Mouse (Mus musculus) midbrain, embryonic 12.5 days (tissue): ENCODE results near the gene Psmc1. TPM values are rescaled to one million over a fixed set of nuclear protein-coding genes. Genes with fewer than 3 reads are reported as not detected.
A peak's percentile ranks its signal among the peaks of the same experiment; 100 is the strongest.

Source experiments
- ATAC-seq: fragments of 200-750 bp; cut with Nextera tagmentation; 2 replicates; pipeline ENCODE4 v1.8.0; 2017; ENCODE audit warnings: low read depth, moderate TSS enrichment, moderate library complexity; ENCODE audit not compliant: low FRiP score
- H3K27ac ChIP-seq: fragments of 300-500 bp; sonication (generic); replicated peaks from 2 replicates; pipeline ENCODE4 v1.5.1; 2016; ENCODE audit warnings: mild to moderate bottlenecking
- H3K27me3 ChIP-seq: fragments of 300-500 bp; sonication (generic); 2 replicates; pipeline ENCODE4 v1.6.1; 2016; ENCODE audit warnings: mild to moderate bottlenecking
- H3K36me3 ChIP-seq: fragments of 300-500 bp; sonication (generic); 2 replicates; pipeline ENCODE4 v1.6.1; 2016
- H3K4me1 ChIP-seq: fragments of 300-500 bp; sonication (generic); 2 replicates; pipeline ENCODE4 v1.6.1; 2016
- H3K4me2 ChIP-seq: fragments of 300-500 bp; sonication (generic); replicated peaks from 2 replicates; pipeline ENCODE4 v1.6.1; 2016; ENCODE audit warnings: mild to moderate bottlenecking, moderate library complexity
- H3K4me3 ChIP-seq: fragments of 300-500 bp; sonication (generic); 2 replicates; pipeline ENCODE4 v1.5.1; 2016; ENCODE audit warnings: mild to moderate bottlenecking
- H3K9ac ChIP-seq: fragments of 300-500 bp; sonication (generic); replicated peaks from 2 replicates; pipeline ENCODE4 v1.6.1; 2016; ENCODE audit warnings: mild to moderate bottlenecking, moderate library complexity
- H3K9me3 ChIP-seq: fragments of 300-500 bp; sonication (generic); 2 replicates; pipeline ENCODE4 v1.6.1; 2016; ENCODE audit warnings: mild to moderate bottlenecking
- WGBS: fragments of 180-500 bp; shearing (Covaris S2); methylation state at CpG from one replicate; pipeline ENCODE4 v1.1.7; 2016; 5-methylcytosine and 5-hydroxymethylcytosine counted together
- polyA plus RNA-seq: library from polyadenylated mRNA; unstranded; fragments of >200 nt; fragmentation: Nextera tagmentation; extraction: Ambion mirVana; gene quantifications from 2 replicates; pipeline ENCODE4 v1.2.1, GENCODE M21; 2016

Psmc1 gene
- polyA plus RNA-seq, 1 experiment from 2014 or later, result 328 TPM

- Histone ChIP-seq H3K4me3 (peak within 1 kb of the TSS; percentile 54), H3K36me3 (no peaks in the 10 kb centered on the region), H3K27ac (peak within 1 kb of the TSS; percentile 12), H3K9me3 (no peaks in the 10 kb centered on the region), H3K27me3 (no peaks in the 10 kb centered on the region), H3K9ac (peak within 1 kb of the TSS; percentile 63), H3K4me1 (peaks cover 3% of the 10 kb centered on the region), H3K4me2 (peak within 1 kb of the TSS; percentile 67)
- ATAC-seq, result peak; percentile 100
- WGBS, result under 1% methylated on average over 26 of the region's 26 CpGs
These were observed 49.5 kb downstream of the Psmc1 start, which contains the start of gene Nrde2 for GRCm38 (mm10) chr12:100159261-100159975. Nrde2 (minus strand) TSS chr12:100159653.

DNA sequence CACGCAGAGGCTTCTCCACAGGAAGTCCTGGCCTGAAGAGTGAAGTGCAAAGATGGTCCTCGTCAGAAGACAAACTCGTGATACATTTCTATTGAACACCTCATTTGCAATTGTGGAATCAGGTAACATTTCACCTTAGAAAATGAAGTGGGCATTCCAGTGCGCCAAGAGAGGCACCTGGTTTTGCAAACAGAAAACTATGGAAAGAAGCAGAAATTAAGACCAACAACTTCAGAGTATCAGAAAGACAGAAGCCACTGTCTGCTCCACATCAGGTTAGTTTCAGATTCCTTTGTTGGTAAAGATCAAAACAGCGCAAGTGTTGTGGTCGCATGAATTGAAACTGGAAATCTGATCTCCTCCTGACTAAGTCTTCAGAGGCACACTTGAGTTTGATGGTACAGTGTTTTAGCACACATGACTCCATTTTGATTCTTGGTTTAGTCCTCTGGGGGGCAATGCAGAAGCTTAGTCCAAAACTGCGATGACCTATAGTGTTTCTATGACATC is 55.1 kb downstream of the Psmc1 start:
- no peak overlapping the region for H3K4me3 ChIP-seq
- H3K9ac ChIP-seq, result no peak overlapping the region
- H3K27me3 ChIP-seq, result no peaks in the 10 kb centered on the region
- H3K27ac ChIP-seq, result no peak overlapping the region
- WGBS, result 78% methylated on average over 7 of the region's 7 CpGs
- no peaks in the 10 kb centered on the region for H3K36me3 ChIP-seq
- no peaks in the 10 kb centered on the region for H3K9me3 ChIP-seq
- peaks cover 13% of the 10 kb centered on the region for H3K4me1 ChIP-seq
- no peak for ATAC-seq
- no peak overlapping the region for H3K4me2 ChIP-seq

GRCm38 (mm10) chr12:100166177-100166576 is 56.2 kb downstream of the Psmc1 start:
- H3K9me3 ChIP-seq, result no peaks in the 10 kb centered on the region
- H3K4me3 ChIP-seq, result no peak overlapping the region
- no peak overlapping the region for H3K27ac ChIP-seq
- H3K9ac ChIP-seq, result no peak overlapping the region
- H3K27me3 ChIP-seq, result no peaks in the 10 kb centered on the region
- H3K36me3 ChIP-seq, result no peaks in the 10 kb centered on the region
- peaks cover 13% of the 10 kb centered on the region for H3K4me1 ChIP-seq
- ATAC-seq, result peak; percentile 57
- no peak overlapping the region for H3K4me2 ChIP-seq
- WGBS, result 15% methylated on average over 3 of the region's 3 CpGs

GRCm38 (mm10) chr12:100166939-100167338 is 57.0 kb downstream of the Psmc1 start:
- Histone ChIP-seq H3K4me1 (peaks cover 13% of the 10 kb centered on the region), H3K4me3 (no peak overlapping the region), H3K36me3 (no peaks in the 10 kb centered on the region), H3K4me2 (no peak overlapping the region), H3K9me3 (no peaks in the 10 kb centered on the region), H3K27ac (no peak overlapping the region), H3K27me3 (no peaks in the 10 kb centered on the region), H3K9ac (no peak overlapping the region)
- ATAC-seq, result no peak
- WGBS, result 78% methylated on average over 8 of the region's 8 CpGs

GRCm38 (mm10) chr12:100167502-100167901 is 57.5 kb downstream of the Psmc1 start:
- H3K27ac ChIP-seq, result peak overlapping the region; percentile 85
- no peak overlapping the region; the same call in 1 of the 2 replicates for H3K4me2 ChIP-seq
- no peak overlapping the region for H3K9ac ChIP-seq
- 91% methylated on average over 1 of the region's 1 CpGs for WGBS
- no peak overlapping the region for H3K4me3 ChIP-seq
- no peaks in the 10 kb centered on the region for H3K9me3 ChIP-seq
- no peak; the same call in 1 of the 2 replicates for ATAC-seq
- H3K27me3 ChIP-seq, result no peaks in the 10 kb centered on the region
- peaks cover 13% of the 10 kb centered on the region for H3K4me1 ChIP-seq
- H3K36me3 ChIP-seq, result no peaks in the 10 kb centered on the region

GRCm38 (mm10) chr12:100167931-100168871 is 58.2 kb downstream of the Psmc1 start:
- 12% methylated on average over 21 of the region's 28 CpGs for WGBS
- peak; percentile 86 for ATAC-seq
- Histone ChIP-seq H3K9ac (peak overlapping the region; percentile 50; the same call in 1 of the 2 replicates), H3K9me3 (no peaks in the 10 kb centered on the region), H3K4me1 (peaks cover 13% of the 10 kb centered on the region), H3K27me3 (no peaks in the 10 kb centered on the region), H3K4me3 (peak overlapping the region; percentile 26), H3K36me3 (no peaks in the 10 kb centered on the region), H3K4me2 (peak overlapping the region; percentile 49), H3K27ac (peak overlapping the region; percentile 85)

DNA sequence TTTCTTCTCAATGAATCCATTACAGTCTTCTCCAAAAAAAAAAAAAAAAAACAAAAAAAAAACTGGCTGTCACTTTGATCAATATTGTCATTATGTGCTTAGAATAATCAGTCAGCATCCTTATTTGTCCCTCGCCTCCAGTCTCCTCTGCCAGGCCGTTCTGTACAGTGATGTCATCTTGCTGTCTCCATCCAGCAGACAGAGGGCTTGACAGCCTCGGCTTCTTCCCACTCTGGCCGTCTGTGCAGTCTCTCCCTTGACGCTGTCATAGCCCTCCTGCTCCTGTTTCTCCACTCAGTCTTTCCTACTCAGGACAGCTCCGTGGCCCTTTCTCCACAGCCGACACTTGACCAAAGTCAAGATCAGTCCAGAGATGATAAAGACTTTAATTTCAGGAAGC is 62.5 kb downstream of the Psmc1 start:
- Histone ChIP-seq H3K27ac (no peak overlapping the region), H3K9me3 (no peaks in the 10 kb centered on the region), H3K27me3 (no peaks in the 10 kb centered on the region), H3K4me1 (peaks cover 13% of the 10 kb centered on the region), H3K36me3 (no peaks in the 10 kb centered on the region), H3K9ac (no peak overlapping the region), H3K4me3 (no peak overlapping the region), H3K4me2 (no peak overlapping the region)
- ATAC-seq, result no peak
- 76% methylated on average over 7 of the region's 7 CpGs for WGBS

Other genes with a start within 250 kb of the Psmc1 start
- gene Efcab11, start 225.7 kb upstream of the Psmc1 start, polyA plus RNA-seq, result 16.7 and 17.4 TPM in 2 replicates
- gene Tdp1, start 225.6 kb upstream of the Psmc1 start, polyA plus RNA-seq, result 68.4 and 71.5 TPM in 2 replicates
- 0.22 and 0.24 TPM in 2 replicates for gene Kcnk13, start 145.7 kb upstream of the Psmc1 start, polyA plus RNA-seq
- 14.9 and 15.4 TPM in 2 replicates for gene Nrde2, start 49.5 kb downstream of the Psmc1 start, polyA plus RNA-seq
- 1,734 and 1,740 TPM in 2 replicates for gene Calm1, start 89.3 kb downstream of the Psmc1 start, polyA plus RNA-seq